Mouse (Mus musculus): ENCODE data around the gene Susd2.

DNA sequence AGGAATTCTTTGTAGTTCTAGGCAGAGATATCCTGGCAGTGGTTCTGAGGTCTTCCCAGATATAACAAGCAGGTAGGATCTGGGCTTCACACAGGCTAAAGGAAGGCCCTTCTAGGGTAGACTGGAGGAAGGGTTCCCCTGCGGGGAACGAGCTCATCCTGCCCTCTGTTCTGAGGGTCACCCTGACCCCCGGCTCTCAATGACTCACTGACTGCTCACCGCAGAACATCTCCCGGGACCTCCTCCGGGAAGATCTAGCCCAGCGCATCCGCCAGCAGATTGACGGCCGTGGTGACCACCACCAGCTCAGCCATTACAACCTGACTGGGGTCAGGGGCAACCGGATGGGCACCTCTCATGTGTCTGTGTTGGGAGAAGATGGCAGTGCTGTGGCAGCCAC lies 34.8 kb downstream of the Susd2 start:
- TF ChIP-seq EP300 (IDR thresholded peaks at IDR 0.05; ENCODE audit: insufficient read depth, low read depth, low read length) (no peak), CTCF (IDR thresholded peaks at IDR 0.05) (no peak), POLR2A (IDR thresholded peaks at IDR 0.05; ENCODE audit: insufficient read depth, low read depth, low read length) (no peak)

Measured in heart, adult 2 months (tissue).